Mouse (Mus musculus): Measurements from ENCODE around the gene Mgst2. TPM values are rescaled to one million over a fixed set of nuclear protein-coding genes. Genes with fewer than 3 reads are reported as not detected.

Mgst2 gene
- polyA plus RNA-seq, 1 experiment, result 0.24 TPM

DNA sequence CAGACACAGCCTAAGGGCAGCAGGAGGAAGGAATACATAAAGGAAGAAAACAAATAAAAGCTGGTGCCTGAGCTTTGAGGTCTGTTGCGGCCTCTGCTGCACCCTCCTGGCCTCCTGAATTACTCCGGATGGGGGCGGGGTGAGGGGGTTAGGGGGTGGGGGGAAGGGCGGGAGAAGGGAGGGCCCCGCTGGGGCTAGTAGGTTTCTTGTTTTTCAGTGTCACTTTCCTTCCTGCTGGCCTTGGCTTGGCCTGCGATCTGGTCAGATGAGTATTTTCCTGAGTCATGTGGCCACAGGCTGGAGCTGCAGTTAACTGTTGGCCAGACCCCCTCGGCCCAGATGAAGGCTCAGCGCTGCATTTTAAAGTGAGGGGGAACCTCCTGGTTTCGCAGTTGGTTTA, 7.5 kb upstream of the Mgst2 start:
- DNase-seq (ENCODE audit: extremely low spot score in 1 of 2, low spot score in 1 of 2), result no peak

- DNase-seq (ENCODE audit: extremely low spot score in 1 of 2, low spot score in 1 of 2), result no peak
Measured at GRCm38 (mm10) chr3:51654303-51655055, 5.7 kb upstream of the Mgst2 start.

DNA sequence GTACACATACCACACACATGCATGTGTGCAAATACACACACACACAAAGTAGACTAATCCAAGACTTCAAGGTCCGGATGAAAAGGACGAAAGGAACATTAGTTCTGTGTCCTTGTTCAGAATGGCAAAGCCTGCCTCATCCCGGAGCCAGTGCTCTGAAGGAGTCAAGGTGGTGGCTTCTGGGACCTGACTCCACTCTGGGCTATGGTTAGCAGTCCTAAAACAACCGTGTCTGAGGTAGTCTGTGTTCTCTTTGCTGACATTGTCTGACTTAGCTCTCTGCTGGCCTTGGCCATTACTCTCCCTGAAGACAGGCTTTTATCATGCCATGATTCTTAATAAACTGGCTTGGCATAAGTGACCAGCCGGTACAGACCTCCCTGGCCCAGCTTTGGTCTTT, 745 bp upstream of the Mgst2 start:
- no peak for DNase-seq (ENCODE audit: extremely low spot score in 1 of 2, low spot score in 1 of 2)

DNA sequence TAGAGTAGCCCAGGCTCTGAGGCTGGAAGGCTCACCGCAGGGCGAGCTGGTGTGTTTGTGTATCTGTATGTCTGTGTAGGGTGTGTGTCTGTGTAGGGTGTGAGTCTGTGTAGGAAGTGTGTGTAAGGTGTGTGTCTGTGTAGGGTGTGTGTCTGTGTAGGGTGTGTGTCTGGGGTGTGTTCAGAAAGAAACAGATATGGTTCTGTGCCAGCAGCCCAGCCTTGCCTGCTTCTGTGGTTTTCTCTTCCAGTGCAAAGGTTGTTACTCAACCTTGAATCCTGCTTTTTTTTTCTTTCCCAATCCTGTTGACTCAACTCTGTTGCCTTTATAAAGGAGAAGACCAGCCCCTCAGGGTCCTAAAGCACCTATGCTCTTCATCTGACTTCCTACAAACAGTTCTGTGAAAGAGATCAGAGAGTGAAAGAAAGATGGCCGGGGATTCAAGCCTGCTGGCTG, 689 bp downstream of the Mgst2 start:
- DNase-seq (ENCODE audit: extremely low spot score in 1 of 2, low spot score in 1 of 2), result no peak

DNA sequence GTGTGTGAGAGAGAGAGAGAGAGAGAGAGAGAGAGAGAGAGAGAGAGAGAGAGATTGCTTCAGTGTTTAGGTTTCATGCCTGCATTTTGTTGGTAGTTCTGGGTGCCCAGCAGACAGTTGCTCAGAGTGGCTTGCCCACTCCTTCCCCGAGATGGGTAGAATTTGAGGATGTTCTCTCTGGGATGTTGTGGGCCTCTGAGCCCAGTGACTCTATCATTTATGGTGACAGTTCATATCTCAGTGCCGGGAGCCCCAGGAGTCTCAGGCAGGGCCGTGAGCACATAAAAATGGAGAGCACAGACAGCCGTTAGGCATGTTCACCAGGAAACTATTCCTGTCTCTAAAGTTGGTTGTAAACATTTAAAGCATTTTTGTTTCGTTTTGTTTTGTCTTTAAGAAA, 1.2 kb downstream of the Mgst2 start:
- DNase-seq (ENCODE audit: extremely low spot score in 1 of 2, low spot score in 1 of 2), result no peak

- no peak for DNase-seq (ENCODE audit: extremely low spot score in 1 of 2, low spot score in 1 of 2)
Measured at GRCm38 (mm10) chr3:51661880-51662550, 1.9 kb downstream of the Mgst2 start.

GRCm38 (mm10) chr3:51662557-51662956, 2.4 kb downstream of the Mgst2 start:
- no peak for DNase-seq (ENCODE audit: extremely low spot score in 1 of 2, low spot score in 1 of 2)

GRCm38 (mm10) chr3:51668607-51669006, 8.4 kb downstream of the Mgst2 start:
- no peak for DNase-seq (ENCODE audit: extremely low spot score in 1 of 2, low spot score in 1 of 2)

DNA sequence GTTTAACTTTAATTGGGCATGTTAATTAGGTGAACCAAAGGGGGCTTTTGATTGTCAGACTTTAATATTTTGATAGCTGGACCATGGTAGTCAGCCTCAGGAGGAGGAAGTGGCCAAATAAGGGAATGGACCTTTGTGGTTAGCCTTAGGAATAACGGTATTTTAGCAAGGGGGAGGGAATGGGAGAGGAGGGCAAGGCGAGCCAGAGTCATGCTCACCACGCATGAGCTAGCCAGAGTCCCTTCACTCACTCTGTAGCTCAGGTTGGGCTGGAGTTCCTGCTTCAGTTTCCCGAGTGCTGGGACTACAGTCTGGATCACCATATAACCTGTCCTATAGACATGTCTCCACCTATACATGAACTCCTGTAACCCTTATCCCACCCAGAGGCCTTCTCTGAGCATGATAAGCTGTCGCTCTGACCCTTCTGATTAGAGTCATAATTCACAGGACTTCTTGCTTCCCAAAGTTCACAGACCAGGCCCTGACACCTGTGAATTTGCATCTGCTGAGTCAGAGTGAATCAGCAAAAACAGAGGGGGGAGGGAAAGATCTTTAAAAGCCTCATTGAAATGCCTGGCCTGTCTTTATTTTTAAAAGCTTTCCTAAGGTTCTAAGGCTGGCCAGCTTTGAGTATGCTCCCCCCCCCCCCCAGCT, 10.4 kb downstream of the Mgst2 start:
- no peak for DNase-seq (ENCODE audit: extremely low spot score in 1 of 2, low spot score in 1 of 2)

- no peak for DNase-seq (ENCODE audit: extremely low spot score in 1 of 2, low spot score in 1 of 2)
Measured at GRCm38 (mm10) chr3:51671071-51671469, 10.9 kb downstream of the Mgst2 start.

GRCm38 (mm10) chr3:51672631-51673030, 12.5 kb downstream of the Mgst2 start:
- no peak for DNase-seq (ENCODE audit: extremely low spot score in 1 of 2, low spot score in 1 of 2)

GRCm38 (mm10) chr3:51673408-51674086, 13.4 kb downstream of the Mgst2 start:
- DNase-seq (ENCODE audit: extremely low spot score in 1 of 2, low spot score in 1 of 2), result peak in 1 of 2 experiments; percentile 47

DNA sequence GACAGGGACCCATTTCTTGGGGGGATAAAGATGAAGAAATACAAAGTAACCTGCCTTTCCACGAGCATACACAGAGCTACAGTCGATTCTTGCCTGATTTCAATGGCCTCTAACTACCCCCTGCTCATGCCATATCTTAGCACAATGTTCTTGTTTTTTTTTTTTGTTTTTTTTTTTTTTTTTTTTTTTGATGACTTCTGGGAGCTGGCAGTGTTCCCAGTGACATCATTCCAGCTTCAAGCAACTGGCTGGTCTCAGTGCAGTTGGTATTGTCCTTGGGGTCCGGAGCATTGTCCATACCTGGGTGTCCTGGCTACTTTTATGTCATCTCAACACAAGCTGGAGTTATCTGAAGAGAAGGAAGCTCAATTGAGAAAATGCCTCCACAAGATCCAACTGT, 14.8 kb downstream of the Mgst2 start:
- no peak for DNase-seq (ENCODE audit: extremely low spot score in 1 of 2, low spot score in 1 of 2)

DNA sequence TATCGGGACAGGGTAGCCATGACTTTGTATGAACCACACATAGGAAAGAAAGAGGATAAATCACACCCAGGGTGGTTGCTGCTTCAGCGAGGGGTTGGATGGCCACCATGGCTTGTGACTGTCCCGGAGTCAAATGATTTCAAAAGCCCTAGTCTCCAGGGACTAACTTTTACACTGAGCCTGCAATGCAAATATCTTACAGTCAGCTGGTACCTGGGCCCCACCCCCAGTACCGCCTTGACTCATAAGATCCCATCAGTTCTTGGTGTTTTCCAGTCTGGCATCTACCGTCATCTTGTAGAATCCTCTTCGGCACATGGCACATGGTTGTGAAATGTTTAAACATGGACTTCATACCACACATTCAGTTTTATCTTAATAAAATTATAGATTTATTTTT, 25.4 kb downstream of the Mgst2 start:
- no peak for DNase-seq (ENCODE audit: extremely low spot score in 1 of 2, low spot score in 1 of 2)

DNA sequence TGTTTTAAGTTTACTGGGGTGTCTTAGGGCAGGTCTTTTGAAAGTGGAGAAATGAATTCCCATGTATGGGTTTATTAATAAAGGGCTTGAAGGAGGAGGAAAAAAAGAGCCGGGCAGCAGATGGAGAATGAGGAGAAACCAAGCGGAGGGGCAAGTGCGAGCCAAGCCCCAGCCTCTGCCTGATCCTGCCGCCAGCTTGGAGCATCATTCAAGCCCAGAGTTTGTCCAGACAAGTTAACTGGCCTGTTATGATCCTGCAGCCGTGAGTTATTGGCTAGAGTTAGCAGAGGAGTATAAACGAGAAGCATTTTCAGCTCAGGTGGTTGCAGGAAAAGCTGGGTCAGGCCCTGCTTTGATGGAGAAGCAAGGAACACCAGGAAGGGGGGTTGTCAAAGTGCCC, 26.2 kb downstream of the Mgst2 start:
- no peak for DNase-seq (ENCODE audit: extremely low spot score in 1 of 2, low spot score in 1 of 2)

- DNase-seq (ENCODE audit: extremely low spot score in 1 of 2, low spot score in 1 of 2), result no peak
Measured at GRCm38 (mm10) chr3:51686791-51687190, 26.6 kb downstream of the Mgst2 start.

DNA sequence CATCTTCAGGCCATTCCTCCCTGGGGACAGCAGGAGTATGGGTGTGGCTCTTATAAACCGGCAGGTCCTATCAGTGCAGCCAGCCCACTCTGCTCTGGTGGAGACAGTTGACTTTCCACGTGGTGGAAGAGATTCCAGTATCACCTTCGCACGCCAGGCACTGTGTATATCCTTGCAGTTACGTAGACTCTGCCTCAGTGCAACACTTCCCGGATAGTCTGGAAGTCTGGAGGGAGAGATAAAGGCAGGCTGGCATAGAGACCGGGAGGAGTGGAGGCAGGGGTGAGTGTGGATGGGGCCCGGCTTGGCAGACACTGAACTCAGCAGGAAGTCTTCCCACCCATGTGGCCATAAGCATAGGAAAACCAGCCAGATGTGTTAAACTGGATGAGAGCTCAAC, 28.6 kb downstream of the Mgst2 start:
- no peak for DNase-seq (ENCODE audit: extremely low spot score in 1 of 2, low spot score in 1 of 2)

DNA sequence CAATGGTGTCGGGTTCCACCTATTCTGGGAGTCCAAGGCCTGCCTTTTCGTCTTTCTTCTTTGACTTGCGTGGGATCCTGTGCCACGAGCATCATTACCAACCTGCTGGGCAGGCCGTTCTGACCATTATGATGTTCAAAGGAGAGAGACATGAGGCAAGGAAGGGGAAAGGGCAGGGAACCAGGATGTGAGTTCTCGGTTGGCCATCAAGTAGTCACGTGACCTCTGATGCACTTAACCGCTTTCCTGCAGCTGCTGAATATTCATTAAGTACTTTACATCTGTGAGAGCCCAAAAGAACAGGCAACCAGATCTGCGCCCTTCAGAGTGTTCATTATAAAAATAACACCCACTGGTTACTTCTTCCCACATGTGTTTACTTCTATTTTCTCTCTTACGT, 33.0 kb downstream of the Mgst2 start:
- no peak for DNase-seq (ENCODE audit: extremely low spot score in 1 of 2, low spot score in 1 of 2)

DNA sequence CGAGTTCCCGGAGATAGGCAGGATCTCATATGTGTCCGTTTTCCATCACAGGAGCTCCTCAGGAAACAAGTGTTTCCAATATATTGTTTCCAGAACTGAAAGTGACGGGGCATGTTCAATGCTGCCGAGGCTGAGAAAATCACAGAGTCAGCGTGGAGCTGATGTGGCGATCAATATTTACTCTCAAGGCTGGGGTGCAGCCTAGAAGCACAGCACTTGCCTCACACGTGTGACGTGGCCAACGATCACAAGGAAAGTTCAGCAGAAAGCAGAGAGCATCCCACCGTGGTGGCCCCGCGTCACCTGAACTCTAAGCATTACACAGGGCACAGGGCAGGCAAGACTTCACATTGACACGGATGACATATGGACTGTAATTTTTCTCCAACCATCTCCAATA, 34.4 kb downstream of the Mgst2 start:
- no peak for DNase-seq (ENCODE audit: extremely low spot score in 1 of 2, low spot score in 1 of 2)

DNA sequence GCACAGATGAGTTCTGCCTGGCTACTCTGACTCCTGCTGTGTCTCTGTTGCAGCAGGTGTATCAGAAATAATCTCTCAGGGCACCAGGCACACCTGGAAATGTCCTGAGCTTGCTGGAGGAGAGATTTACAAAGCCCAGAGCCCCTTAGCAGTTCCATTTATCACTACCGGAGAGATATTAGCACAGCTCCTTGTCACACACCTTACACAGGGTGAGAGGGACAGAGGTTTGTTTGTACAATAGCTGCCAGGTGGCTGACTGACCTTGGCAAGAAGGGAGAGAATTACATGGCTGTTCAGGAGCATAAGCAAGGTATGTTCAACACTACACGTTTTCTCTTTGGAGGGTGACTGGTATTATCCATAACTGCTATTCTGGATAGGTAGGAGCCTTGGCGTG, 35.6 kb downstream of the Mgst2 start:
- DNase-seq (ENCODE audit: extremely low spot score in 1 of 2, low spot score in 1 of 2), result no peak

DNA sequence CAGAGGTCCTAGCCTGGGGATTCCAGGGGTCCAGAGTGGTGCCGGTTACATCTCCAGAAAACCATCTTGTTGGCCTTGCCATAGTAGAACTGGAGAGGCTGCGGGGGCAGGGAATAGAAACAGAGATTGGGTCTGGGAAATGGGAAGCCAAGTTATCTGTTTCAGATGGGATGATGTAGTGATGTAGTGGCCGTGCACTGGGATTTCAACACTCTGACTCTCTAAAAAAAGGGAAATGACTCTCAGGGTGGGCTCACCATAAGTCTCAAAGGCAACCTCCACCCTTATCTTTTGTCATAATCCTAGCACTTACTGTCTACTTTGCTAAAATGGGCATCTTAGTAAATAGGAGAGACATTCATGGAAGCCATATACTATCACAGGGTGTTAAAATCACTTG, 37.8 kb downstream of the Mgst2 start:
- no peak for DNase-seq (ENCODE audit: extremely low spot score in 1 of 2, low spot score in 1 of 2)
